Mouse (Mus musculus) ES-Bruce4 (cell line): Measurements from ENCODE around the gene Nlrx1.

Experiments
- CTCF ChIP-seq: IDR thresholded peaks from one replicate; pipeline ENCODE4 v1.8.1; 2011; ENCODE audit warnings: low read depth, low read length
- EP300 ChIP-seq: IDR thresholded peaks from 2 replicates; pipeline ENCODE4 v1.6.1; 2011; ENCODE audit warnings: low read depth, low read length; ENCODE audit not compliant: insufficient read depth

DNA sequence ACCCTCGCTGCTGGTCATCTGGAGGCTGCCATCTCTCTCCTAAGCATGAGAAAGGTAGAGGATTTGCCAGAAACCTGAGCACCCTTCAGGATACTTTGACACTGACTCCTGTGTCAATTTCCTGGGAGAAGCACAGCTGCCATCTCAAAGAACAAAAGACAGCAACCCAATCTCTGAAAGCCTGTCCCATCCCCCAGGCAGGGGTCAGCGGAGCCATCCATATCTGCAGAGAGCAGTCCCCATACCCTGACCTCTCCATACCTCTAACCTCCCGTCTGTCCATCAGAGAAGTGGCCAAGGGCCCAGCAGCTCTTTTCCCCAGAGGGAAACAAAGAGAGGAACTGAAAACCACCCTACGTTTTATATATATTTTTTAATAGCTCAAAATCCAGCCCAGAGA, 31.8 kb downstream of the Nlrx1 start:
- TF ChIP-seq CTCF (no peak), EP300 (no peak)
